Mouse (Mus musculus) myocyte (in vitro differentiated cells): ENCODE measurements around the gene Dynlrb1.

ENCODE experiments used
- CEBPB ChIP-seq: IDR thresholded peaks from 2 replicates; pipeline ENCODE4 v1.6.1; 2011; ENCODE audit warnings: mild to moderate bottlenecking, moderate library complexity; ENCODE audit not compliant: poor library complexity, insufficient read depth, severe bottlenecking
- E2F4 ChIP-seq: IDR thresholded peaks from one replicate; pipeline ENCODE4 v1.6.1; 2011; ENCODE audit warnings: mild to moderate bottlenecking, control low read depth, moderate library complexity; ENCODE audit not compliant: insufficient read depth
- MAX ChIP-seq: IDR thresholded peaks from one replicate; pipeline ENCODE4 v1.6.1; 2011; ENCODE audit warnings: low read depth, mild to moderate bottlenecking, control low read depth
- MYOD1 ChIP-seq, 3 experiments: IDR thresholded peaks; one replicate each; pipeline ENCODE4 v1.6.1; 2011; ENCODE audit warnings: control low read depth in 2 of 3, low read depth in 2 of 3, mild to moderate bottlenecking in 2 of 3, moderate library complexity in 1 of 3; ENCODE audit not compliant: insufficient read length in 2 of 3, control insufficient read depth in 1 of 3
- MYOG ChIP-seq, 3 experiments: IDR thresholded peaks; one replicate each; pipeline ENCODE4 v1.6.1; 2011; ENCODE audit warnings: control low read depth in 2 of 3, low read depth in 2 of 3, mild to moderate bottlenecking in 2 of 3; ENCODE audit not compliant: insufficient read length in 2 of 3, control insufficient read depth in 1 of 3, insufficient read depth in 1 of 3
- POLR2A ChIP-seq: IDR thresholded peaks from one replicate; pipeline ENCODE4 v1.6.1; 2011; ENCODE audit warnings: low read depth, mild to moderate bottlenecking, control low read depth, moderate library complexity; ENCODE audit not compliant: insufficient read length
- POLR2AphosphoS2 ChIP-seq: IDR thresholded peaks from one replicate; pipeline ENCODE4 v1.6.1; 2011; ENCODE audit warnings: low read depth, control low read depth; ENCODE audit not compliant: insufficient read length
- REST ChIP-seq: IDR thresholded peaks from one replicate; pipeline ENCODE4 v1.6.1; 2011; ENCODE audit warnings: mild to moderate bottlenecking, control low read depth, moderate library complexity; ENCODE audit not compliant: insufficient read depth, insufficient read length
- SRF ChIP-seq: IDR thresholded peaks from one replicate; pipeline ENCODE4 v1.6.1; 2011; ENCODE audit warnings: low read depth; ENCODE audit not compliant: control insufficient read depth, insufficient read length
- TCF12 ChIP-seq: IDR thresholded peaks from one replicate; pipeline ENCODE4 v1.6.1; 2011; ENCODE audit warnings: mild to moderate bottlenecking, control low read depth; ENCODE audit not compliant: poor library complexity, insufficient read depth, severe bottlenecking
- TCF3 ChIP-seq: IDR thresholded peaks from one replicate; pipeline ENCODE4 v1.6.1; 2011; ENCODE audit warnings: low read depth, control low read depth; ENCODE audit not compliant: insufficient read length
- USF1 ChIP-seq: IDR thresholded peaks from one replicate; pipeline ENCODE4 v1.6.1; 2011; ENCODE audit warnings: low read depth, mild to moderate bottlenecking, control low read depth, moderate library complexity

DNA sequence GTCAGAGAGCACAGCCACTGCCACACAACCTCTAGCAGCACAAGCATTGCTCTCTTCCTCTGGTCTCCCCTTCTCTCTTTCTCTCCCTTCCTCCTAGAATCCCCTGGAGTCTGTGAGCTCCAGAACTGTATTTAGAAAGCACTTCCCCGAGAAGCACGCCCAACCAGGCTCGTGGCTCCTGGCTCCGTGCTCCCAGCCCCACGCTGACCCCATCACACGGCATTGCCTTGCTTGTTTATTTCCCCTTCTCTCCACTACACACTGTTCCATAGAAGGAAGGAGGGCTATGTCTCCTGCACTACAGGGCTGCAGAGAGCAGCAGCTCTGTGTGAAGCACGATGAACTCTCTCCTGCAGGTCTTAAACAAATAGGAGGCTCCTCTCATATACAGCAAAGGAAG, 48.3 kb downstream of the Dynlrb1 start:
- TF ChIP-seq CEBPB (no peak), POLR2A (no peak), MAX (no peak), E2F4 (no peak), TCF3 (no peak), TCF12 (no peak), REST (no peak), USF1 (no peak), POLR2AphosphoS2 (no peak), MYOG (IDR thresholded peaks at IDR 0.05; ENCODE audit: control insufficient read depth in 1 of 3, insufficient read depth in 1 of 3, insufficient read length in 2 of 3, low read depth in 2 of 3) (no peak), MYOD1 (IDR thresholded peaks at IDR 0.05; ENCODE audit: control insufficient read depth in 1 of 3, insufficient read length in 2 of 3, low read depth in 2 of 3) (no peak), SRF (no peak)
